ENCODE assay signal across 14 mouse cellular contexts in the genomic region with DNA sequence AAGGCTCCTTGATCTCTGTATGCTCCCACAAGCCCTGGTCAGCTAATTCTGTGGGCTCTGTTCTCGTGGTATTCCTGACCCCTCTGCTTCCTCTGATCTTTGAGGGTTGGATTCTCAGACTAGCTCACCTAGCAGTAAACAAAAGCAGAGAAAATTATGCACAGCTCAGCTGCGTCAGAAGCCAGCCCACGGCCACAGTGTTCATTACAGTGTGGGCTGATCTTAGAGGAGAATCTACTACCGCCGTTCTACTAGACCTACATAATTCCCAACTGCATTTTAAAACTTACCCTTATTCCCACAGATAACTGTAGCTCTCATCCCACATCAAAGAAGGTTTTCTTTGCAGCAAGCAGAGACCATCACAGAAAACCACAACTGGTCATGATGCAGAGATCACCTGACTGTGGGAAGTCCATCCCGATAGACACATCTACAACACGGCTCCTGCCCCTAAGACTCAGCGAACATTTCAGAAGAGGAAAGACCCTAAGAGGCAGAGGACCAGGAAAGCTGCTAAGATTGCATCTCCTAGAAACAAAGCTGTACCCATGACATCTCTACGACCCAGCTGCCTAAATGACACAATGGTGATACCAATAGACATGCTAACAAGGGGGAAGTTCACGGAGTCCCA. TPM values are rescaled to one million over a fixed set of nuclear protein-coding genes. Genes with fewer than 3 reads are reported as not detected.
DNase-seq lines count a peak whose midpoint lies in the region; ATAC-seq lines count a peak whose summit lies in the region.
"Had no signal": no experiment of that assay in that cellular context is flagged by ENCODE, and none has a peak within 500 bp of the region (broad histone marks: within the 10 kb centered on the region; RNA-seq: fewer than 3 reads in every experiment).

No protein-coding gene starts in this region.

- no peak overlapping the region for H3K4me2 ChIP-seq in forebrain, embryonic 15.5 days (replicated peaks)
- H3K4me2 ChIP-seq in forebrain, embryonic 11.5 days (ENCODE audit: low read depth, low read length, severe bottlenecking): no peak overlapping the region
- no peak overlapping the region for H3K4me2 ChIP-seq in midbrain, embryonic 16.5 days (ENCODE audit: low read length)

- no peaks in the 10 kb centered on the region for H3K27me3 ChIP-seq in forebrain, embryonic 15.5 days
- H3K27me3 ChIP-seq in forebrain, embryonic 11.5 days (ENCODE audit: control insufficient read depth, insufficient read depth, low read length): no peaks in the 10 kb centered on the region
- no peaks in the 10 kb centered on the region for H3K27me3 ChIP-seq in midbrain, embryonic 10.5 days (ENCODE audit: low read depth, poor library complexity, severe bottlenecking)
- H3K27me3 ChIP-seq in midbrain, embryonic 16.5 days (ENCODE audit: control insufficient read depth, insufficient read depth, low read depth, low read length): no peaks in the 10 kb centered on the region
- H3K27me3 ChIP-seq in splenic B cell, adult 2 months (ENCODE audit: control insufficient read depth, insufficient read depth, low read length, poor library complexity, severe bottlenecking): no peaks in the 10 kb centered on the region

- 76% methylated on average over 10 of the region's 10 CpGs for WGBS in forebrain, embryonic 15.5 days
- WGBS in forebrain, embryonic 11.5 days: 83% methylated on average over 10 of the region's 10 CpGs
- WGBS in midbrain, embryonic 10.5 days: 83% methylated on average over 10 of the region's 10 CpGs
- 66% methylated on average over 10 of the region's 10 CpGs for WGBS in midbrain, embryonic 16.5 days

- H3K9ac ChIP-seq in forebrain, embryonic 15.5 days (replicated peaks): no peak overlapping the region
- H3K9ac ChIP-seq in forebrain, embryonic 11.5 days (ENCODE audit: low read length): no peak overlapping the region
- H3K9ac ChIP-seq in midbrain, embryonic 16.5 days (ENCODE audit: low read depth, low read length): no peak overlapping the region
- H3K9ac ChIP-seq: forebrain, postnatal 0 days had no signal

- no peaks in the 10 kb centered on the region for H3K36me3 ChIP-seq in forebrain, embryonic 15.5 days
- H3K36me3 ChIP-seq in forebrain, embryonic 11.5 days (ENCODE audit: control insufficient read depth, insufficient read depth, low read length): no peaks in the 10 kb centered on the region
- H3K36me3 ChIP-seq in midbrain, embryonic 10.5 days: no peaks in the 10 kb centered on the region
- H3K36me3 ChIP-seq in midbrain, embryonic 16.5 days (ENCODE audit: control insufficient read depth, insufficient read depth, low read length): no peaks in the 10 kb centered on the region
- H3K36me3 ChIP-seq in splenic B cell, adult 2 months (ENCODE audit: control insufficient read depth, insufficient read depth, low read length, poor library complexity, severe bottlenecking): no peaks in the 10 kb centered on the region

- H3K27ac ChIP-seq in forebrain, embryonic 15.5 days (replicated peaks): peak overlapping the region; percentile 77
- H3K27ac ChIP-seq in forebrain, embryonic 11.5 days (ENCODE audit: low read depth, low read length): no peak overlapping the region
- H3K27ac ChIP-seq in midbrain, embryonic 10.5 days (replicated peaks): peak overlapping the region; percentile 66
- H3K27ac ChIP-seq in midbrain, embryonic 16.5 days (ENCODE audit: low read length): no peak overlapping the region

- DNase-seq in forebrain, embryonic 11.5 days (ENCODE audit: low spot score): no peak
- no peak for DNase-seq in midbrain, embryonic 10.5 days (ENCODE audit: low spot score)
- peak; percentile 14 for DNase-seq in thymus, postnatal 0 days (ENCODE audit: low spot score)
- DNase-seq in thymus, postnatal 4 days: no peak
- DNase-seq in splenic B cell, adult 2 months (ENCODE audit: low read depth, low spot score): peak; percentile 29
- no peak for DNase-seq in left cerebral cortex, postnatal 36 days (ENCODE audit: low spot score in 2 of 2)
- DNase-seq: adrenal gland, adult 2 months; cerebellum, adult 11 months; heart, adult 11 months; kidney, adult 9 months; thymus, adult 2 months had no signal

- peaks cover 41% of the 10 kb centered on the region for H3K4me1 ChIP-seq in forebrain, embryonic 15.5 days
- H3K4me1 ChIP-seq in forebrain, embryonic 11.5 days (replicated peaks; ENCODE audit: control insufficient read depth, insufficient read depth, low read length): no peaks in the 10 kb centered on the region
- H3K4me1 ChIP-seq in midbrain, embryonic 10.5 days: peaks cover 64% of the 10 kb centered on the region
- H3K4me1 ChIP-seq in midbrain, embryonic 16.5 days (ENCODE audit: control insufficient read depth, insufficient read depth, low read length): peaks cover 11% of the 10 kb centered on the region; the same call in 1 of the 2 replicates

- H3K9me3 ChIP-seq in forebrain, embryonic 15.5 days: no peaks in the 10 kb centered on the region
- H3K9me3 ChIP-seq in forebrain, embryonic 11.5 days (ENCODE audit: control insufficient read depth, low read length): no peaks in the 10 kb centered on the region
- no peaks in the 10 kb centered on the region for H3K9me3 ChIP-seq in midbrain, embryonic 10.5 days (replicated peaks)
- no peaks in the 10 kb centered on the region for H3K9me3 ChIP-seq in midbrain, embryonic 16.5 days (replicated peaks; ENCODE audit: control insufficient read depth, low read length, poor library complexity, severe bottlenecking)

- H3K4me3 ChIP-seq in forebrain, embryonic 15.5 days: no peak overlapping the region
- no peak overlapping the region for H3K4me3 ChIP-seq in forebrain, embryonic 11.5 days (ENCODE audit: low read depth, low read length)
- H3K4me3 ChIP-seq in midbrain, embryonic 10.5 days: no peak overlapping the region
- H3K4me3 ChIP-seq in midbrain, embryonic 16.5 days (ENCODE audit: low read depth, low read length): no peak overlapping the region

- ATAC-seq in forebrain, embryonic 15.5 days (replicated peaks): no peak
- ATAC-seq in forebrain, embryonic 11.5 days (replicated peaks; ENCODE audit: low FRiP score): no peak
- ATAC-seq in midbrain, embryonic 16.5 days: no peak

- intact Hi-C loops in left cerebral cortex, postnatal 36 days (cut with DNase I): loop anchor here (5.0 kb wide), 1 partner anchor 52 kb away; a partner anchor contains a TSS

RNA-seq across cellular contexts. Expression of a gene that starts 49.8 kb away (rescaled TPM):
- 136 and 139 TPM in 2 replicates for polyA plus RNA-seq in forebrain, embryonic 15.5 days (2015; fragmentation: Nextera tagmentation; extraction: Ambion mirVana)
- polyA plus RNA-seq in forebrain, embryonic 11.5 days (2014; fragmentation: Nextera tagmentation; extraction: Ambion mirVana): 73.8 and 82.0 TPM in 2 replicates
- polyA plus RNA-seq in midbrain, embryonic 10.5 days (2016; fragmentation: Nextera tagmentation; extraction: Ambion mirVana): 92.8 and 96.8 TPM in 2 replicates
- 78.1 and 99.7 TPM in 2 replicates for polyA plus RNA-seq in midbrain, embryonic 16.5 days (2015; fragmentation: Nextera tagmentation; extraction: Ambion mirVana)
- polyA plus RNA-seq in thymus, postnatal 0 days (2015; fragmentation: Nextera tagmentation; extraction: Ambion mirVana): 109 and 131 TPM in 2 replicates
- total RNA-seq in left cerebral cortex, postnatal 36 days (2021): 10 to 100 TPM; 32.0 to 50.1 TPM

Comparison
In these comparisons a context has a peak if more than half of its experiments do, and no peak if none do; other contexts are left out.
1. H3K27ac ChIP-seq: peak in forebrain, embryonic 15.5 days (single experiment) and midbrain, embryonic 10.5 days (single experiment); none in forebrain, embryonic 11.5 days (single experiment) and midbrain, embryonic 16.5 days (single experiment).
2. DNase-seq: peak in thymus, postnatal 0 days (single experiment) and splenic B cell, adult 2 months (single experiment); none in forebrain, embryonic 11.5 days (single experiment), midbrain, embryonic 10.5 days (single experiment), thymus, postnatal 4 days (single experiment) and left cerebral cortex, postnatal 36 days (0 of 2).